Mouse (Mus musculus) liver, embryonic 14.5 days (tissue): ENCODE data around the gene Zfp799. TPM values are rescaled to one million over a fixed set of nuclear protein-coding genes. Genes with fewer than 3 reads are reported as not detected.

Experiments
- ATAC-seq: fragments of 200-750 bp; cut with Nextera tagmentation; 2 replicates; pipeline ENCODE4 v1.8.0; 2017; ENCODE audit warnings: moderate number of reproducible peaks, mild to moderate bottlenecking, moderate library complexity; ENCODE audit not compliant: insufficient read depth
- DNase-seq, 3 experiments: peaks; one replicate each; pipeline ENCODE4 v3.0.0-alpha.2; 2012 to 2013; ENCODE audit warnings: low read depth in 3 of 3, low spot score in 3 of 3
- H3K27ac ChIP-seq: fragments of 300-500 bp; sonication (generic); 2 replicates; pipeline ENCODE4 v1.5.1; 2014; ENCODE audit warnings: moderate library complexity, mild to moderate bottlenecking, control low read depth, inconsistent platforms
- H3K27me3 ChIP-seq: fragments of 300-500 bp; sonication (generic); 2 replicates; pipeline ENCODE4 v1.6.1; 2014; ENCODE audit warnings: mild to moderate bottlenecking, low read length, moderate library complexity; ENCODE audit not compliant: control insufficient read depth, insufficient read depth
- H3K36me3 ChIP-seq: fragments of 300-500 bp; sonication (generic); replicated peaks from 2 replicates; pipeline ENCODE4 v1.6.1; 2014; ENCODE audit warnings: low read depth; ENCODE audit not compliant: control insufficient read depth, insufficient read depth
- H3K4me1 ChIP-seq, 2 experiments: fragments of 200-500 bp in 1 of 2; fragments of 300-500 bp in 1 of 2; sonication (generic) in 1 of 2; replicated peaks; 2 replicates each; pipeline ENCODE4 v1.6.1; 2012 to 2014; ENCODE audit warnings: antibody characterized with exemption in 1 of 2, inconsistent platforms in 1 of 2, low read length in 1 of 2; ENCODE audit not compliant: control insufficient read depth in 2 of 2, insufficient read depth in 2 of 2
- H3K4me2 ChIP-seq: fragments of 300-500 bp; sonication (generic); 2 replicates; pipeline ENCODE4 v1.6.1; 2014; ENCODE audit warnings: low read depth, mild to moderate bottlenecking, control low read depth, moderate library complexity
- H3K4me3 ChIP-seq, 2 experiments: fragments of 200-500 bp in 1 of 2; fragments of 300-500 bp in 1 of 2; sonication (generic) in 1 of 2; 2 replicates each; pipeline ENCODE4 v1.5.1; 2012 to 2014; ENCODE audit warnings: low read depth in 2 of 2, low read length in 2 of 2, mild to moderate bottlenecking in 2 of 2, control low read depth in 1 of 2, inconsistent platforms in 1 of 2, moderate library complexity in 1 of 2; ENCODE audit not compliant: insufficient read depth in 1 of 2
- H3K9ac ChIP-seq: fragments of 300-500 bp; sonication (generic); replicated peaks from 2 replicates; pipeline ENCODE4 v1.6.1; 2014; ENCODE audit warnings: mild to moderate bottlenecking, control low read depth, moderate library complexity
- H3K9me3 ChIP-seq: fragments of 300-500 bp; sonication (generic); 2 replicates; pipeline ENCODE4 v1.6.1; 2016; ENCODE audit warnings: low read length, mixed read lengths; ENCODE audit not compliant: control insufficient read depth
- CTCF ChIP-seq: IDR thresholded peaks from 2 replicates; pipeline ENCODE4 v1.5.1; 2016; ENCODE audit warnings: antibody characterized with exemption, low read depth, control low read depth
- EP300 ChIP-seq: IDR thresholded peaks from 2 replicates; pipeline ENCODE4 v1.6.1; 2016; ENCODE audit warnings: antibody characterized with exemption, low read depth
- WGBS: fragments of 180-500 bp; shearing (Covaris S2); extraction: QIAGEN DNeasy Blood & Tissue Kit; methylation state at CpG from one replicate; pipeline ENCODE4 v1.1.7; 2014; ENCODE audit not compliant: insufficient replicate concordance; 5-methylcytosine and 5-hydroxymethylcytosine counted together
- polyA plus RNA-seq, 2 experiments: library from polyadenylated mRNA; depleted of rRNA in 1 of 2; stranded (reverse) in 1 of 2; unstranded in 1 of 2; fragments of >200 nt; fragmentation: Nextera tagmentation in 1 of 2; extraction: Ambion mirVana in 1 of 2; gene quantifications; 2 replicates each; pipeline versions ENCODE4 v1.2.1 to v1.2.3; 2012 to 2014

Gene Zfp799
- polyA plus RNA-seq, 2 experiments, result 0.71 to 1.0 TPM

GRCm38 (mm10) chr17:32839083-32839802, 9.2 kb upstream of the Zfp799 start:
- H3K4me2 ChIP-seq, result no peak overlapping the region
- no peak for ATAC-seq
- TF ChIP-seq EP300 (no peak), CTCF (no peak)

GRCm38 (mm10) chr17:32830418-32830782, 339 bp upstream of the Zfp799 start:
- no peaks in the 10 kb centered on the region for H3K27me3 ChIP-seq
- peaks cover 4 to 7% of the 10 kb centered on the region in 2 experiments; a peak in 3 of 4 replicates for H3K4me1 ChIP-seq
- peak overlapping the region; percentile 72 for H3K4me2 ChIP-seq
- peak overlapping the region; percentile 74 to 91; a peak in 3 of 4 replicates for H3K4me3 ChIP-seq
- H3K27ac ChIP-seq, result no peak overlapping the region
- TF ChIP-seq CTCF (no peak), EP300 (no peak)
- 31% methylated on average over 3 of the region's 3 CpGs for WGBS
- no peak for DNase-seq
- no peak overlapping the region for H3K9ac ChIP-seq
- no peak for ATAC-seq
- no peaks in the 10 kb centered on the region for H3K36me3 ChIP-seq
- no peaks in the 10 kb centered on the region for H3K9me3 ChIP-seq

More at GRCm38 (mm10) chr17:32839083-32839802, 9.2 kb upstream of the Zfp799 start:
- no peak overlapping the region for H3K9ac ChIP-seq
- H3K4me3 ChIP-seq, result no peak overlapping the region
- 47% methylated on average over 15 of the region's 15 CpGs for WGBS
- H3K4me1 ChIP-seq, result no peaks in the 10 kb centered on the region
- no peaks in the 10 kb centered on the region for H3K36me3 ChIP-seq
- H3K27ac ChIP-seq, result no peak overlapping the region
- DNase-seq, result no peak
- no peaks in the 10 kb centered on the region for H3K9me3 ChIP-seq
- no peaks in the 10 kb centered on the region for H3K27me3 ChIP-seq

GRCm38 (mm10) chr17:32816074-32816784, 13.8 kb downstream of the Zfp799 start:
- no peak for TF ChIP-seq CTCF
- no peak for TF ChIP-seq EP300
- WGBS, result 92% methylated on average over 1 of the region's 1 CpGs
- Histone ChIP-seq H3K4me3 (no peak overlapping the region), H3K4me1 (no peaks in the 10 kb centered on the region), H3K36me3 (peaks cover 14% of the 10 kb centered on the region), H3K27me3 (no peaks in the 10 kb centered on the region), H3K9me3 (no peaks in the 10 kb centered on the region), H3K27ac (no peak overlapping the region), H3K9ac (no peak overlapping the region), H3K4me2 (no peak overlapping the region)
- ATAC-seq (no peak), DNase-seq (no peak)

GRCm38 (mm10) chr17:32814136-32814535, 15.9 kb downstream of the Zfp799 start:
- WGBS, result 70% methylated on average over 7 of the region's 7 CpGs
- Histone ChIP-seq H3K4me3 (no peak overlapping the region), H3K9ac (no peak overlapping the region), H3K27me3 (peaks cover 3% of the 10 kb centered on the region; the same call in 1 of the 2 replicates), H3K4me2 (no peak overlapping the region), H3K36me3 (peaks cover 1% of the 10 kb centered on the region; the same call in 1 of the 2 replicates), H3K27ac (no peak overlapping the region), H3K9me3 (no peaks in the 10 kb centered on the region), H3K4me1 (no peaks in the 10 kb centered on the region)
- no peak for ATAC-seq
- DNase-seq, result no peak
- TF ChIP-seq EP300, result no peak
- TF ChIP-seq CTCF, result no peak

- H3K4me3 ChIP-seq, result no peak overlapping the region
- no peaks in the 10 kb centered on the region for H3K4me1 ChIP-seq
- no peak overlapping the region for H3K4me2 ChIP-seq
- H3K36me3 ChIP-seq, result no peaks in the 10 kb centered on the region
- TF ChIP-seq EP300 (no peak), CTCF (no peak)
- H3K9me3 ChIP-seq, result no peaks in the 10 kb centered on the region
- no peak overlapping the region for H3K27ac ChIP-seq
- 8% methylated on average over 1 of the region's 1 CpGs for WGBS
- no peak for ATAC-seq
- H3K27me3 ChIP-seq, result peaks cover 3% of the 10 kb centered on the region; the same call in 1 of the 2 replicates
- no peak for DNase-seq
- H3K9ac ChIP-seq, result no peak overlapping the region
These were observed 19.4 kb downstream of the Zfp799 start for GRCm38 (mm10) chr17:32810648-32811047.
